Mouse (Mus musculus) hindbrain, postnatal 0 days (tissue): ENCODE results near the gene Gsta4. TPM values are rescaled to one million over a fixed set of nuclear protein-coding genes. Genes with fewer than 3 reads are reported as not detected.

Experiments used
- ATAC-seq: fragments of 200-750 bp; cut with Nextera tagmentation; 2 replicates; pipeline ENCODE4 v1.8.0; 2017; ENCODE audit warnings: mild to moderate bottlenecking, moderate TSS enrichment, moderate library complexity
- DNase-seq: peaks from one replicate; pipeline ENCODE4 v3.0.0-alpha.2; 2015; ENCODE audit warnings: low spot score
- H3K27ac ChIP-seq: fragments of 300-500 bp; sonication (generic); 2 replicates; pipeline ENCODE4 v1.5.1; 2014; ENCODE audit warnings: mild to moderate bottlenecking
- H3K27me3 ChIP-seq: fragments of 300-500 bp; sonication (generic); 2 replicates; pipeline ENCODE4 v1.6.1; 2014; ENCODE audit warnings: low read length, mixed read lengths; ENCODE audit not compliant: insufficient read depth
- H3K36me3 ChIP-seq: fragments of 300-500 bp; sonication (generic); 2 replicates; pipeline ENCODE4 v1.6.1; 2014; ENCODE audit warnings: low read length, mixed read lengths; ENCODE audit not compliant: insufficient read depth
- H3K4me1 ChIP-seq: fragments of 300-500 bp; sonication (generic); 2 replicates; pipeline ENCODE4 v1.6.1; 2014; ENCODE audit warnings: antibody characterized with exemption, low read length, mixed read lengths; ENCODE audit not compliant: insufficient read depth
- H3K4me2 ChIP-seq: fragments of 300-500 bp; sonication (generic); 2 replicates; pipeline ENCODE4 v1.6.1; 2014; ENCODE audit warnings: low read depth, mild to moderate bottlenecking, low read length, moderate library complexity, mixed read lengths
- H3K4me3 ChIP-seq: fragments of 300-500 bp; sonication (generic); 2 replicates; pipeline ENCODE4 v1.5.1; 2014; ENCODE audit warnings: low read length
- H3K9ac ChIP-seq: fragments of 300-500 bp; sonication (generic); replicated peaks from 2 replicates; pipeline ENCODE4 v1.6.1; 2014; ENCODE audit warnings: mild to moderate bottlenecking, low read length, moderate library complexity, mixed read lengths
- H3K9me3 ChIP-seq: fragments of 300-500 bp; sonication (generic); 2 replicates; pipeline ENCODE4 v1.6.1; 2016; ENCODE audit warnings: low read length, mixed read lengths
- CTCF ChIP-seq: IDR thresholded peaks from 2 replicates; pipeline ENCODE4 v1.5.1; 2016; ENCODE audit warnings: antibody characterized with exemption, control low read depth, low read depth
- WGBS: fragments of 180-500 bp; shearing (Covaris S2); extraction: QIAGEN DNeasy Blood & Tissue Kit; methylation state at CpG from one replicate; pipeline ENCODE4 v1.1.7; 2014; 5-methylcytosine and 5-hydroxymethylcytosine counted together
- polyA plus RNA-seq: library from polyadenylated mRNA; unstranded; fragments of >200 nt; fragmentation: Nextera tagmentation; extraction: Ambion mirVana; gene quantifications from 2 replicates; pipeline ENCODE4 v1.2.1, GENCODE M21; 2015
- total RNA-seq: library from RNA; depleted of rRNA; stranded (reverse); fragments of >200 nt; gene quantifications from 2 replicates; pipeline ENCODE4 v1.2.3, GENCODE M21; 2014

The Gsta4 gene
- total and polyA plus RNA-seq, 2 experiments from 2014 or later, result 17.5 to 55.1 TPM

DNA sequence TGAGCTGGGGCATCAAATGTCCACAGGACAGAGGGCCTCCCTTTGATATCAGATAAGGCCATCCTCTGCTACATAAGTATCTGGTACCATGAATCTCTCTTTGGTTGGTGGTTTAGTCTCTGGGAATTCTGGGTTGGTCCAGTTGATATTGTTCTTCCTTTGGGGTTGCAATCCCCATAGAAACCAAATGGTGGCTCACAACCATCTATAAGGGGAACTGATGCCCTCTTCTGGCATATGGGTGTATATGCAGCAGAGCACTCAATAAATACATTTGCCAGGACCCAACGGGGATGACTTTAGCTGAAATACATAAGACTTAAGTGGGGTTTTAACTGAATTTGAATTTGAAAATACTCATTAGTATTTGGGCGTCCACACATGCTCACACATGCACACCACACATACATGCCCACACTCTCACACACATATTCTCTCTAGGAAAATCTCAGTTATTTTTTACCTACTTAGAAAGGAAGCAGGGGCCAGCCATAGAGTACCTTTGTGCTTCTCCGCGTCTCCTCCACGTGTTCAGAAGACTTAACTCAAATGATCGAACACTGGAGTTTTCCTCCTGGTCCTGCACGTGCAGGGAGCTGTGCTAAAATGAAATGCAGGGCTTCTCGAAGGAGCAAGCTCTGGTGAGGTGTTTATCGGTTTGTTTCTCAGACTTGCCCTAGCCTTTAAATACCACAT is 11.5 kb downstream of the Gsta4 start:
- H3K4me1 ChIP-seq, result peaks cover 7% of the 10 kb centered on the region
- no peak overlapping the region for H3K9ac ChIP-seq
- WGBS, result 44% methylated on average over 9 of the region's 9 CpGs
- H3K36me3 ChIP-seq, result no peaks in the 10 kb centered on the region
- no peaks in the 10 kb centered on the region for H3K9me3 ChIP-seq
- H3K4me2 ChIP-seq, result no peak overlapping the region
- no peak overlapping the region for H3K4me3 ChIP-seq
- TF ChIP-seq CTCF, result peak; percentile 89
- no peak overlapping the region for H3K27ac ChIP-seq
- no peaks in the 10 kb centered on the region for H3K27me3 ChIP-seq
- peak; percentile 86 for DNase-seq
- peak; percentile 57 for ATAC-seq

DNA sequence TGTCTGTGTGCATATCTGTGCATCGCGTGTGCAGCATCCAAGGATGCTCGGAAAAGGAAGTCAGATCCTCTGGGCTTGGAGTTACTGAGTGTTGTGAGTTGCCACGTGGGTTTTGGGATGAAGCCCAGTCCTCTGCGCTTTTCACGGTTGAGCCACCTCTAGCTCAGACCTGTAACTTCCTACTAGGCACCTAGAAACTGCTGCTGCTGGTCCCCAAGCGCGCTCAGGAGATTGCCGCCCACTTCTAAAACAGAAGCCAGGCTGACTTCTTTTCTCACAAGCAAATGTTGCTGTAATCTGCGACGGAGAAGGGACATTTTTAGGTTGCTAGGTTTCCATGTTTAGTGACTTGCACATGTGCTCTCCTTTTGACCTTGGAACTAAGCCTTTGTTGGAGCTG is 12.5 kb downstream of the Gsta4 start:
- Histone ChIP-seq H3K4me3 (no peak overlapping the region), H3K9ac (no peak overlapping the region), H3K27ac (no peak overlapping the region), H3K4me2 (no peak overlapping the region), H3K36me3 (no peaks in the 10 kb centered on the region), H3K9me3 (no peaks in the 10 kb centered on the region), H3K4me1 (peaks cover 7% of the 10 kb centered on the region), H3K27me3 (no peaks in the 10 kb centered on the region)
- DNase-seq, result no peak
- no peak for ATAC-seq
- 69% methylated on average over 11 of the region's 11 CpGs for WGBS
- TF ChIP-seq CTCF, result no peak

DNA sequence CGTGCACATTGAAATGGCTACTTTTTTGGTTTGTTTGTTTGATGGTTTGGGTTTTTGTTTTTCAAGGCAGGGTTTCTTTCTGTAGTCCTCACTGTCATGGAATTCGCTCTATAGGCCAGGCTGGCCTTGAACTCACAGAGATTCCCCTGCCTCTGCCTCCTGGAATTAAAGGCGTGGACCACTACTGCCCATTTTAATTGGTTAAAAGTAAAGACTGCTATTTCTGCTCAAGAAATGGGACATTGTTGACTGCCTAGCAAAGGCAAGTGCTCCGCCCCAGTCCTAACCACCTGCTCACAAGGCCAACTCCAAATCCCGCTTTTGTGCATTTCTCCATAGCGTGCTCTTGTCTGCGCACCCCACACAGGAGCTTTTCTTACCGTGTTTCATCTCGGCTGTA is 15.2 kb downstream of the Gsta4 start:
- Histone ChIP-seq H3K4me3 (no peak overlapping the region), H3K27me3 (no peaks in the 10 kb centered on the region), H3K9me3 (no peaks in the 10 kb centered on the region), H3K4me1 (no peaks in the 10 kb centered on the region), H3K27ac (no peak overlapping the region), H3K36me3 (no peaks in the 10 kb centered on the region), H3K4me2 (no peak overlapping the region), H3K9ac (no peak overlapping the region)
- ATAC-seq (no peak), DNase-seq (no peak)
- WGBS, result 95% methylated on average over 9 of the region's 9 CpGs
- no peak for TF ChIP-seq CTCF

DNA sequence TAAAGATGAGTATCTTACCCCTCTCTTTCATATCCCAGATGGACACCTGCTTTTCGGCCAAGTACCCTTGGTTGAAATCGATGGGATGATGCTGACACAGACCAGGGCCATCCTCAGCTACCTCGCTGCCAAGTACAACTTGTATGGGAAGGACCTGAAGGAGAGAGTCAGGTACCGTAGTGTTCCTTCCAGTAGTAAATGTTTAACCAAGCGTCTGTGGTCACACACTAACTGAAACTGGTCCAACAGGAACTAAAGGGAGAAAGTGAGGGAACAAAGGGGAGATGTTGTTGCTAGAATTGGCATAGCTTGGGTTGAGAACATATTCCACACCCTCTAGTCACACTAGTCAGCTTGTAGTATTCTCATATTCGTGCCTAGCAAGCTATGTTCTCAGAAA is 21.6 kb downstream of the Gsta4 start:
- no peak for TF ChIP-seq CTCF
- Histone ChIP-seq H3K9me3 (no peaks in the 10 kb centered on the region), H3K27me3 (no peaks in the 10 kb centered on the region), H3K27ac (no peak overlapping the region), H3K9ac (no peak overlapping the region), H3K4me1 (no peaks in the 10 kb centered on the region), H3K4me2 (no peak overlapping the region), H3K36me3 (no peaks in the 10 kb centered on the region), H3K4me3 (no peak overlapping the region)
- no peak for ATAC-seq
- 92% methylated on average over 6 of the region's 6 CpGs for WGBS
- no peak for DNase-seq

DNA sequence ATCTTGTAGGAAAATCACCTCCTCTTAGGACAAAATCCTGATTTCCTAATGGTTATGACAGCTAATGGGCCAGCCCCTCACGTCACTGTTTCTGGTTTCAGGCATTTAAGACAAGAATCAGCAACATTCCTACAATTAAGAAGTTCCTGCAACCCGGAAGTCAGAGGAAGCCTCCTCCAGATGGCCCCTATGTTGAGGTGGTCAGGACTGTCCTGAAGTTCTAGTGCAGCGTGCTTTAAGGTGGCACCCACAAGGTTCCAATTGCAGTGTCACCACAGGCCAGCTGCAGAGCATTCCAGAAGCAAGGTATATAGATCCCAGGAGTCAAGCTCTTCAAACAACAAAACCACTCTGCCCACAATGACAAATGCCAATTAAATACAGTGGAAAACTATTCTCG is 26.4 kb downstream of the Gsta4 start:
- DNase-seq (no peak), ATAC-seq (no peak)
- Histone ChIP-seq H3K27ac (no peak overlapping the region), H3K9me3 (no peaks in the 10 kb centered on the region), H3K27me3 (no peaks in the 10 kb centered on the region), H3K4me2 (no peak overlapping the region), H3K4me1 (no peaks in the 10 kb centered on the region), H3K36me3 (no peaks in the 10 kb centered on the region), H3K4me3 (no peak overlapping the region), H3K9ac (no peak overlapping the region)
- no peak for TF ChIP-seq CTCF
- 83% methylated on average over 4 of the region's 4 CpGs for WGBS

DNA sequence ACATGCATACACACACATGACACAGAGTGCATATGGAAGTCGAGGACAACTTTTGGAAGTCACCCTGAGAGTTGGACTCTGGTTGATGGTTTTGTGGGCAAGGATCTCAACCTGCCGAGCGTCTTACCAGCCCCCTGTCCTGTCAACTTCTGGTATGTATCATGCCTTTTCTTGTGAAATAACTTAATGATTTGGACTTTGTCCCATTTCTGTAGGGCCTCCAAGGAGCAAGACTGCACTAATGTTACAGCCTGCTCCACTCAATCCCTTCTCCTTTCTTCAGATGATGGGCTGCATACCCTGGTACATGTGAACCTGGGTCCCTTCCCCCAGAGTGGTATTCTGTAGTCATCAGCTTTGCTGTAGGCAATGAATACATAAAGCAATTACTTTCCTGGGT is 27.5 kb downstream of the Gsta4 start:
- DNase-seq (no peak), ATAC-seq (no peak)
- Histone ChIP-seq H3K4me2 (no peak overlapping the region), H3K9me3 (no peaks in the 10 kb centered on the region), H3K9ac (no peak overlapping the region), H3K36me3 (no peaks in the 10 kb centered on the region), H3K27ac (no peak overlapping the region), H3K4me1 (no peaks in the 10 kb centered on the region), H3K27me3 (no peaks in the 10 kb centered on the region), H3K4me3 (no peak overlapping the region)
- WGBS, result 89% methylated on average over 3 of the region's 3 CpGs
- TF ChIP-seq CTCF, result no peak

DNA sequence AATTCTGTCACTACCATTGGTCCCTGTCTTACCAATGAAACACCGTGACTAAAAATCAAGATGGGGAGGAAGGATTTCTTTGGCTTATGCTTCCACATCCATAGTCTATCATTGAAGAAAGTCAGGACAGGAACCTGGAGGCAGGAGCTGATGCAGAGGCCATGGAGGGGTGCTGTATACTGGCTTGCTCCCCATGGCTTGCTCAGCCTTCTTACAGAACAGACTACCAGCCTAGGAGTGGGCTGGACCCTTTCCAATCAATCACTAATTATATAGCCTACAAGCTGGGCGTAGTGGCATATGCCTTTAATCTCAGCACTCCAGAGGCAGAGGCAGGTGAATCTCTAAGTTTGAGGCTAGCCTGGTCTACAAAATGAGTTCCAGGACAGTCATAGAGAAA is 28.2 kb downstream of the Gsta4 start:
- no peaks in the 10 kb centered on the region for H3K4me1 ChIP-seq

More for the DNA sequence above, 28.2 kb downstream of the Gsta4 start:
- Histone ChIP-seq H3K27ac (no peak overlapping the region), H3K4me2 (no peak overlapping the region), H3K9me3 (no peaks in the 10 kb centered on the region), H3K9ac (no peak overlapping the region), H3K36me3 (no peaks in the 10 kb centered on the region), H3K27me3 (no peaks in the 10 kb centered on the region), H3K4me3 (no peak overlapping the region)
- DNase-seq, result no peak
- no peak for ATAC-seq
- TF ChIP-seq CTCF, result no peak
- WGBS, result 94% methylated on average over 2 of the region's 2 CpGs
